Mouse (Mus musculus): ENCODE data around the gene Hcst. TPM values are rescaled to one million over a fixed set of nuclear protein-coding genes. Genes with fewer than 3 reads are reported as not detected.

Gene Hcst
- polyA plus RNA-seq, 1 experiment from 2014 or later, result 7.8 TPM

GRCm38 (mm10) chr7:30373501-30373962 is 46.1 kb downstream of the Hcst start:
- Histone ChIP-seq H3K4me3 (ENCODE audit: low read depth, low read length) (peak overlapping the region; percentile 55), H3K9ac (ENCODE audit: low read depth, low read length) (peak overlapping the region; percentile 20; the same call in 1 of the 2 replicates), H3K27ac (ENCODE audit: low read length) (no peak overlapping the region), H3K36me3 (ENCODE audit: control insufficient read depth, insufficient read depth) (no peaks in the 10 kb centered on the region), H3K4me1 (ENCODE audit: control insufficient read depth, low read depth, low read length) (peaks cover 3% of the 10 kb centered on the region; the same call in 1 of the 2 replicates), H3K4me2 (ENCODE audit: low read depth, low read length) (peak overlapping the region; percentile 70), H3K27me3 (ENCODE audit: control insufficient read depth, insufficient read depth, low read depth, low read length) (no peaks in the 10 kb centered on the region), H3K9me3 (replicated peaks; ENCODE audit: control insufficient read depth, low read length) (no peaks in the 10 kb centered on the region)
- WGBS (ENCODE audit: insufficient replicate concordance), result under 1% methylated on average over 21 of the region's 21 CpGs
- peak; percentile 97 for ATAC-seq (ENCODE audit: low read depth)

Other genes with a start within 250 kb of the Hcst start
- gene Cox7a1, start 235.7 kb downstream of the Hcst start, polyA plus RNA-seq (2015; fragmentation: Nextera tagmentation; extraction: Ambion mirVana), result 6.6 and 9.1 TPM in 2 replicates
- 29.6 and 30.7 TPM in 2 replicates for gene Capns1, start 221.0 kb downstream of the Hcst start, polyA plus RNA-seq (2015; fragmentation: Nextera tagmentation; extraction: Ambion mirVana)
- gene Polr2i, start 187.9 kb downstream of the Hcst start, polyA plus RNA-seq (2015; fragmentation: Nextera tagmentation; extraction: Ambion mirVana), result 36.5 and 39.4 TPM in 2 replicates
- 34.4 and 37.8 TPM in 2 replicates for gene Tbcb, start 187.6 kb downstream of the Hcst start, polyA plus RNA-seq (2015; fragmentation: Nextera tagmentation; extraction: Ambion mirVana)
- gene Ovol3, start 184.1 kb downstream of the Hcst start, polyA plus RNA-seq (2015; fragmentation: Nextera tagmentation; extraction: Ambion mirVana), result not detected in 2 replicates
- 0.11 and 0.19 TPM in 2 replicates for gene Thap8, start 139.8 kb downstream of the Hcst start, polyA plus RNA-seq (2015; fragmentation: Nextera tagmentation; extraction: Ambion mirVana)
- 6.5 and 7.5 TPM in 2 replicates for gene Wdr62, start 139.4 kb downstream of the Hcst start, polyA plus RNA-seq (2015; fragmentation: Nextera tagmentation; extraction: Ambion mirVana)
- 0.50 and 0.90 TPM in 2 replicates for gene Clip3, start 128.1 kb downstream of the Hcst start, polyA plus RNA-seq (2015; fragmentation: Nextera tagmentation; extraction: Ambion mirVana)
- 15.8 and 18.0 TPM in 2 replicates for gene Alkbh6, start 111.1 kb downstream of the Hcst start, polyA plus RNA-seq (2015; fragmentation: Nextera tagmentation; extraction: Ambion mirVana)
- 17.0 and 22.4 TPM in 2 replicates for gene Syne4, start 105.0 kb downstream of the Hcst start, polyA plus RNA-seq (2015; fragmentation: Nextera tagmentation; extraction: Ambion mirVana)
- gene E130208F15Rik, start 98.1 kb downstream of the Hcst start, polyA plus RNA-seq (2015; fragmentation: Nextera tagmentation; extraction: Ambion mirVana), result 0.30 and 0.88 TPM in 2 replicates
- gene Sdhaf1, start 96.0 kb downstream of the Hcst start, polyA plus RNA-seq (2015; fragmentation: Nextera tagmentation; extraction: Ambion mirVana), result 4.3 and 4.6 TPM in 2 replicates
- gene Lrfn3, start 57.1 kb downstream of the Hcst start, polyA plus RNA-seq (2015; fragmentation: Nextera tagmentation; extraction: Ambion mirVana), result 2.0 and 2.1 TPM in 2 replicates
- 150 and 154 TPM in 2 replicates for gene Tyrobp, start 6.1 kb downstream of the Hcst start, polyA plus RNA-seq (2015; fragmentation: Nextera tagmentation; extraction: Ambion mirVana)
- gene Nfkbid, start 1.9 kb upstream of the Hcst start, polyA plus RNA-seq (2015; fragmentation: Nextera tagmentation; extraction: Ambion mirVana), result 1.4 and 1.7 TPM in 2 replicates
- 4.2 and 4.4 TPM in 2 replicates for gene Aplp1, start 25.7 kb upstream of the Hcst start, polyA plus RNA-seq (2015; fragmentation: Nextera tagmentation; extraction: Ambion mirVana)
- 0.12 and 0.23 TPM in 2 replicates for gene Kirrel2, start 37.8 kb upstream of the Hcst start, polyA plus RNA-seq (2015; fragmentation: Nextera tagmentation; extraction: Ambion mirVana)
- 0.09 and 0.19 TPM in 2 replicates for gene Nphs1, start 38.5 kb upstream of the Hcst start, polyA plus RNA-seq (2015; fragmentation: Nextera tagmentation; extraction: Ambion mirVana)
- gene Prodh2, start 73.8 kb upstream of the Hcst start, polyA plus RNA-seq (2015; fragmentation: Nextera tagmentation; extraction: Ambion mirVana), result 79.3 and 85.2 TPM in 2 replicates
- 1.8 and 2.6 TPM in 2 replicates for gene Arhgap33, start 115.2 kb upstream of the Hcst start, polyA plus RNA-seq (2015; fragmentation: Nextera tagmentation; extraction: Ambion mirVana)
- 5.3 and 6.9 TPM in 2 replicates for gene Hspb6, start 132.3 kb upstream of the Hcst start, polyA plus RNA-seq (2015; fragmentation: Nextera tagmentation; extraction: Ambion mirVana)
- gene Proser3, start 132.4 kb upstream of the Hcst start, polyA plus RNA-seq (2015; fragmentation: Nextera tagmentation; extraction: Ambion mirVana), result 2.7 and 3.0 TPM in 2 replicates
- 22.7 and 23.7 TPM in 2 replicates for gene Lin37, start 140.0 kb upstream of the Hcst start, polyA plus RNA-seq (2015; fragmentation: Nextera tagmentation; extraction: Ambion mirVana)
- gene U2af1l4, start 143.4 kb upstream of the Hcst start, polyA plus RNA-seq (2015; fragmentation: Nextera tagmentation; extraction: Ambion mirVana), result 31.5 and 32.6 TPM in 2 replicates
- gene Gm49396, start 143.5 kb upstream of the Hcst start, polyA plus RNA-seq (2015; fragmentation: Nextera tagmentation; extraction: Ambion mirVana), result 3.8 and 4.1 TPM in 2 replicates
- 65.0 and 70.1 TPM in 2 replicates for gene Psenen, start 143.8 kb upstream of the Hcst start, polyA plus RNA-seq (2015; fragmentation: Nextera tagmentation; extraction: Ambion mirVana)
- gene Igflr1, start 145.6 kb upstream of the Hcst start, polyA plus RNA-seq (2015; fragmentation: Nextera tagmentation; extraction: Ambion mirVana), result 2.1 and 2.2 TPM in 2 replicates
- gene Kmt2b, start 168.9 kb upstream of the Hcst start, polyA plus RNA-seq (2015; fragmentation: Nextera tagmentation; extraction: Ambion mirVana), result 2.7 and 3.5 TPM in 2 replicates
- 0.21 and 0.34 TPM in 2 replicates for gene Zbtb32, start 179.1 kb upstream of the Hcst start, polyA plus RNA-seq (2015; fragmentation: Nextera tagmentation; extraction: Ambion mirVana)
- gene Upk1a, start 193.0 kb upstream of the Hcst start, polyA plus RNA-seq (2015; fragmentation: Nextera tagmentation; extraction: Ambion mirVana), result 0.08 and 0.09 TPM in 2 replicates
- 566 and 597 TPM in 2 replicates for gene Cox6b1, start 206.3 kb upstream of the Hcst start, polyA plus RNA-seq (2015; fragmentation: Nextera tagmentation; extraction: Ambion mirVana)
- gene Etv2, start 216.0 kb upstream of the Hcst start, polyA plus RNA-seq (2015; fragmentation: Nextera tagmentation; extraction: Ambion mirVana), result not detected in 2 replicates
- gene Rbm42, start 230.5 kb upstream of the Hcst start, polyA plus RNA-seq (2015; fragmentation: Nextera tagmentation; extraction: Ambion mirVana), result 41.9 and 43.4 TPM in 2 replicates
- gene Haus5, start 245.1 kb upstream of the Hcst start, polyA plus RNA-seq (2015; fragmentation: Nextera tagmentation; extraction: Ambion mirVana), result 28.5 and 31.8 TPM in 2 replicates